Mouse (Mus musculus): ENCODE measurements around the gene Arhgef12. TPM values are rescaled to one million over a fixed set of nuclear protein-coding genes. Genes with fewer than 3 reads are reported as not detected.

Gene Arhgef12
- polyA plus RNA-seq, 1 experiment = not detected

- 26% methylated on average over 4 of the region's 4 CpGs for WGBS
- TF ChIP-seq POLR2A (IDR thresholded peaks at IDR 0.05; ENCODE audit: insufficient read depth, low read depth, low read length) = no peak
- TF ChIP-seq CTCF (IDR thresholded peaks at IDR 0.05; ENCODE audit: insufficient read depth, low read depth, low read length) = no peak
- Histone ChIP-seq H3K4me1 (ENCODE audit: control insufficient read depth, insufficient read depth, low read length) (peaks cover 5% of the 10 kb centered on the region; the same call in 1 of the 2 replicates), H3K4me3 (ENCODE audit: insufficient read depth, low read depth, low read length) (no peak overlapping the region), H3K27ac (ENCODE audit: insufficient read depth, low read depth, low read length) (peak overlapping the region; percentile 15; the same call in 1 of the 2 replicates)
Observed at GRCm38 (mm10) chr9:43011061-43011460, 96.0 kb downstream of the Arhgef12 start.

GRCm38 (mm10) chr9:43003881-43004280 is 103.2 kb downstream of the Arhgef12 start:
- H3K4me3 ChIP-seq (ENCODE audit: insufficient read depth, low read depth, low read length) = no peak overlapping the region
- 91% methylated on average over 5 of the region's 5 CpGs for WGBS
- no peaks in the 10 kb centered on the region for H3K4me1 ChIP-seq (ENCODE audit: control insufficient read depth, insufficient read depth, low read length)
- H3K27ac ChIP-seq (ENCODE audit: insufficient read depth, low read depth, low read length) = no peak overlapping the region
- TF ChIP-seq POLR2A (IDR thresholded peaks at IDR 0.05; ENCODE audit: insufficient read depth, low read depth, low read length) (no peak), CTCF (IDR thresholded peaks at IDR 0.05; ENCODE audit: insufficient read depth, low read depth, low read length) (no peak)

- H3K4me1 ChIP-seq (ENCODE audit: control insufficient read depth, insufficient read depth, low read length) = no peaks in the 10 kb centered on the region
- no peak overlapping the region for H3K4me3 ChIP-seq (ENCODE audit: insufficient read depth, low read depth, low read length)
- no peak for TF ChIP-seq POLR2A (IDR thresholded peaks at IDR 0.05; ENCODE audit: insufficient read depth, low read depth, low read length)
- TF ChIP-seq CTCF (IDR thresholded peaks at IDR 0.05; ENCODE audit: insufficient read depth, low read depth, low read length) = no peak
- WGBS = 88% methylated on average over 4 of the region's 4 CpGs
- H3K27ac ChIP-seq (ENCODE audit: insufficient read depth, low read depth, low read length) = no peak overlapping the region
Observed at GRCm38 (mm10) chr9:43003017-43003416, 104.0 kb downstream of the Arhgef12 start.

- 87% methylated on average over 11 of the region's 11 CpGs for WGBS
- TF ChIP-seq CTCF (IDR thresholded peaks at IDR 0.05; ENCODE audit: insufficient read depth, low read depth, low read length) (no peak), POLR2A (IDR thresholded peaks at IDR 0.05; ENCODE audit: insufficient read depth, low read depth, low read length) (no peak)
- Histone ChIP-seq H3K4me3 (ENCODE audit: insufficient read depth, low read depth, low read length) (no peak overlapping the region), H3K4me1 (ENCODE audit: control insufficient read depth, insufficient read depth, low read length) (no peaks in the 10 kb centered on the region), H3K27ac (ENCODE audit: insufficient read depth, low read depth, low read length) (no peak overlapping the region)
Observed at GRCm38 (mm10) chr9:43000595-43001250, 106.3 kb downstream of the Arhgef12 start.

- Histone ChIP-seq H3K4me1 (ENCODE audit: control insufficient read depth, insufficient read depth, low read length) (no peaks in the 10 kb centered on the region), H3K27ac (ENCODE audit: insufficient read depth, low read depth, low read length) (no peak overlapping the region), H3K4me3 (ENCODE audit: insufficient read depth, low read depth, low read length) (no peak overlapping the region)
- 92% methylated on average over 1 of the region's 1 CpGs for WGBS
- TF ChIP-seq CTCF (IDR thresholded peaks at IDR 0.05; ENCODE audit: insufficient read depth, low read depth, low read length) (no peak), POLR2A (IDR thresholded peaks at IDR 0.05; ENCODE audit: insufficient read depth, low read depth, low read length) (no peak)
Observed at GRCm38 (mm10) chr9:43000070-43000469, 107.0 kb downstream of the Arhgef12 start.

- Histone ChIP-seq H3K27ac (ENCODE audit: insufficient read depth, low read depth, low read length) (no peak overlapping the region), H3K4me3 (ENCODE audit: insufficient read depth, low read depth, low read length) (no peak overlapping the region), H3K4me1 (ENCODE audit: control insufficient read depth, insufficient read depth, low read length) (no peaks in the 10 kb centered on the region)
- TF ChIP-seq CTCF (IDR thresholded peaks at IDR 0.05; ENCODE audit: insufficient read depth, low read depth, low read length) = no peak
- TF ChIP-seq POLR2A (IDR thresholded peaks at IDR 0.05; ENCODE audit: insufficient read depth, low read depth, low read length) = no peak
- WGBS = 86% methylated on average over 6 of the region's 6 CpGs
Observed at GRCm38 (mm10) chr9:42997526-42997925, 109.5 kb downstream of the Arhgef12 start.

GRCm38 (mm10) chr9:42995298-42995697 is 111.7 kb downstream of the Arhgef12 start:
- TF ChIP-seq CTCF (IDR thresholded peaks at IDR 0.05; ENCODE audit: insufficient read depth, low read depth, low read length) (no peak), POLR2A (IDR thresholded peaks at IDR 0.05; ENCODE audit: insufficient read depth, low read depth, low read length) (no peak)
- Histone ChIP-seq H3K4me3 (ENCODE audit: insufficient read depth, low read depth, low read length) (no peak overlapping the region), H3K27ac (ENCODE audit: insufficient read depth, low read depth, low read length) (no peak overlapping the region), H3K4me1 (ENCODE audit: control insufficient read depth, insufficient read depth, low read length) (no peaks in the 10 kb centered on the region)
- 95% methylated on average over 11 of the region's 11 CpGs for whole genome bisulfite sequencing

GRCm38 (mm10) chr9:42994708-42995107 is 112.3 kb downstream of the Arhgef12 start:
- TF ChIP-seq POLR2A (IDR thresholded peaks at IDR 0.05; ENCODE audit: insufficient read depth, low read depth, low read length) = no peak
- no peak for TF ChIP-seq CTCF (IDR thresholded peaks at IDR 0.05; ENCODE audit: insufficient read depth, low read depth, low read length)
- H3K27ac ChIP-seq (ENCODE audit: insufficient read depth, low read depth, low read length) = no peak overlapping the region
- H3K4me3 ChIP-seq (ENCODE audit: insufficient read depth, low read depth, low read length) = no peak overlapping the region
- WGBS = 88% methylated on average over 4 of the region's 4 CpGs
- no peaks in the 10 kb centered on the region for H3K4me1 ChIP-seq (ENCODE audit: control insufficient read depth, insufficient read depth, low read length)

GRCm38 (mm10) chr9:42993659-42994058 is 113.4 kb downstream of the Arhgef12 start:
- Histone ChIP-seq H3K4me3 (ENCODE audit: insufficient read depth, low read depth, low read length) (no peak overlapping the region), H3K27ac (ENCODE audit: insufficient read depth, low read depth, low read length) (no peak overlapping the region), H3K4me1 (ENCODE audit: control insufficient read depth, insufficient read depth, low read length) (no peaks in the 10 kb centered on the region)
- no peak for TF ChIP-seq POLR2A (IDR thresholded peaks at IDR 0.05; ENCODE audit: insufficient read depth, low read depth, low read length)
- no peak for TF ChIP-seq CTCF (IDR thresholded peaks at IDR 0.05; ENCODE audit: insufficient read depth, low read depth, low read length)
- WGBS = 91% methylated on average over 4 of the region's 4 CpGs
